Mouse (Mus musculus) spleen, adult 18-20 months (tissue): Measurements from ENCODE around the gene S100a1.
A peak's percentile ranks its signal among the peaks of the same experiment; 100 is the strongest.

Experiments used
- DNase-seq, 2 experiments: peaks; one replicate each; pipeline ENCODE4 v3.0.0; 2022; ENCODE audit warnings: mixed read lengths in 2 of 2

Gene S100a1

GRCm38 (mm10) chr3:90513796-90514590 lies at the start of gene S100a1, which contains the start of gene S100a13:
S100a1 (minus strand) TSS chr3:90514392.
S100a13 (plus strand) TSS chr3:90514435.
- DNase-seq = peak in 1 of 2 experiments; percentile 29

GRCm38 (mm10) chr3:90560008-90560628 lies 45.9 kb upstream of the S100a1 start, which contains the start of gene S100a3:
S100a3 (plus strand) TSS chr3:90560578.
- no peak for DNase-seq

GRCm38 (mm10) chr3:90555954-90556353 lies 41.8 kb upstream of the S100a1 start:
- DNase-seq = no peak

GRCm38 (mm10) chr3:90552231-90552630 lies 38.0 kb upstream of the S100a1 start:
- DNase-seq = no peak

GRCm38 (mm10) chr3:90550421-90550790 lies 36.2 kb upstream of the S100a1 start:
- DNase-seq = no peak

- DNase-seq = no peak
Measured at GRCm38 (mm10) chr3:90549676-90550420, 35.7 kb upstream of the S100a1 start.

GRCm38 (mm10) chr3:90540904-90541303 lies 26.7 kb upstream of the S100a1 start:
- DNase-seq = no peak

- DNase-seq = no peak
Measured at GRCm38 (mm10) chr3:90537905-90538296, 23.7 kb upstream of the S100a1 start.

- no peak for DNase-seq
Measured at GRCm38 (mm10) chr3:90537141-90537904, 23.1 kb upstream of the S100a1 start, which contains the start of gene S100a16. S100a16 (plus strand) TSS chr3:90537254.

GRCm38 (mm10) chr3:90535446-90535845 lies 21.3 kb upstream of the S100a1 start:
- DNase-seq = no peak

GRCm38 (mm10) chr3:90531713-90532112 lies 17.5 kb upstream of the S100a1 start:
- DNase-seq = no peak

GRCm38 (mm10) chr3:90527291-90527873 lies 13.2 kb upstream of the S100a1 start:
- no peak for DNase-seq

GRCm38 (mm10) chr3:90526580-90526979 lies 12.4 kb upstream of the S100a1 start, which contains the start of gene S100a14:
S100a14 (plus strand) TSS chr3:90526856.
- no peak for DNase-seq

- DNase-seq = no peak
Measured at GRCm38 (mm10) chr3:90526076-90526475, 11.9 kb upstream of the S100a1 start.

- DNase-seq = no peak
Measured at GRCm38 (mm10) chr3:90525421-90525820, 11.2 kb upstream of the S100a1 start.

- no peak for DNase-seq
Measured at GRCm38 (mm10) chr3:90517711-90518110, 3.5 kb upstream of the S100a1 start.

- DNase-seq = no peak
Measured at GRCm38 (mm10) chr3:90515789-90516188, 1.6 kb upstream of the S100a1 start.

- no peak for DNase-seq
Measured at GRCm38 (mm10) chr3:90515242-90515641, 1.1 kb upstream of the S100a1 start.

GRCm38 (mm10) chr3:90514691-90515090 lies 499 bp upstream of the S100a1 start:
- peak; percentile 46 to 61 for DNase-seq

GRCm38 (mm10) chr3:90512948-90513642 lies 1.1 kb downstream of the S100a1 start:
- no peak for DNase-seq

- no peak for DNase-seq
Measured at GRCm38 (mm10) chr3:90512276-90512675, 1.9 kb downstream of the S100a1 start.

GRCm38 (mm10) chr3:90509747-90510123 lies 4.5 kb downstream of the S100a1 start:
- no peak for DNase-seq
